7 mouse cellular contexts compared by ENCODE assay signal in the genomic region with DNA sequence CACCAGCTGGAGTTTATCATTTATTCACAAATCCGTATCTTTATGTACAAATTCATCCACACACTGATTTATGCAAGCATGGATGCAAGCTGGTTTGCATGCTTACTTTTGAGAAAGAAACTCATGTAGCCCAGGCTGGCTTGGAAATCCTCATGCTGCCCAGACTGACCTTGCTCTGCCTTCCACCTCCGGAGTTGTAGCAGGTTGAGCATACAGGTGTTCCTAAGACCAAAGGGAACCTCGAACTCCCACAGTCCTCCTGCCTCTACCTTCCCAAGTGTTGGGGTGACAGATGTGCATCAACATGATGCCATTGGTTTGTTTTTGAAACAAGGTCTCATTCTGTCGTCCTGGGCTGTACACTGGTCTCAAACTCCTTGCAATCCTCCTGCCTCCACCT. TPM values are rescaled to one million over a fixed set of nuclear protein-coding genes. Genes with fewer than 3 reads are reported as not detected.
DNase-seq lines count a peak whose midpoint lies in the region; ATAC-seq and TF ChIP-seq lines count a peak whose summit lies in the region.

No protein-coding gene starts in this region.

- H3K9ac ChIP-seq in forebrain, embryonic 13.5 days: peak overlapping the region; percentile 91
- peak overlapping the region; percentile 80; the same call in 1 of the 2 replicates for H3K9ac ChIP-seq in intestine, embryonic 15.5 days
- peak overlapping the region; percentile 93 for H3K9ac ChIP-seq in neural tube, embryonic 13.5 days

- H3K9me3 ChIP-seq in forebrain, embryonic 13.5 days (replicated peaks): no peaks in the 10 kb centered on the region
- no peaks in the 10 kb centered on the region for H3K9me3 ChIP-seq in intestine, embryonic 15.5 days
- no peaks in the 10 kb centered on the region for H3K9me3 ChIP-seq in neural tube, embryonic 13.5 days

- intact Hi-C loops in left cerebral cortex, adult 2 months (cut with DNase I): loop anchor here (5.0 to 10.0 kb wide), 2 partner anchors 90 to 567 kb away; a partner anchor contains a TSS
- intact Hi-C loops in left cerebral cortex, postnatal 14 days (cut with DNase I): loop anchor here (5.0 kb wide), 1 partner anchor 555 kb away; a partner anchor contains a TSS

- peak overlapping the region; percentile 95 for H3K4me3 ChIP-seq in left cerebral cortex, adult 2 months
- peak overlapping the region; percentile 95 for H3K4me3 ChIP-seq in forebrain, embryonic 13.5 days
- peak overlapping the region; percentile 88 for H3K4me3 ChIP-seq in intestine, embryonic 15.5 days (replicated peaks)
- peak overlapping the region; percentile 89 for H3K4me3 ChIP-seq in neural tube, embryonic 13.5 days

- no peak for TF ChIP-seq CTCF in left cerebral cortex, adult 2 months (IDR thresholded peaks at IDR 0.05)

- no peak for ATAC-seq in forebrain, embryonic 13.5 days
- ATAC-seq in intestine, embryonic 15.5 days: no peak
- ATAC-seq in neural tube, embryonic 13.5 days (ENCODE audit: low read depth): no peak

- H3K4me1 ChIP-seq in forebrain, embryonic 13.5 days: peaks cover 53% of the 10 kb centered on the region
- peaks cover 24% of the 10 kb centered on the region for H3K4me1 ChIP-seq in intestine, embryonic 15.5 days (replicated peaks)
- peaks cover 62% of the 10 kb centered on the region for H3K4me1 ChIP-seq in neural tube, embryonic 13.5 days (replicated peaks)

- H3K36me3 ChIP-seq in forebrain, embryonic 13.5 days (ENCODE audit: poor library complexity, severe bottlenecking): peaks cover 43% of the 10 kb centered on the region
- peaks cover 14% of the 10 kb centered on the region for H3K36me3 ChIP-seq in intestine, embryonic 15.5 days
- peaks cover 54% of the 10 kb centered on the region for H3K36me3 ChIP-seq in neural tube, embryonic 13.5 days

- no peaks in the 10 kb centered on the region for H3K27me3 ChIP-seq in forebrain, embryonic 13.5 days
- no peaks in the 10 kb centered on the region for H3K27me3 ChIP-seq in intestine, embryonic 15.5 days (replicated peaks)
- H3K27me3 ChIP-seq in neural tube, embryonic 13.5 days: no peaks in the 10 kb centered on the region

- DNase-seq in left cerebral cortex, adult 2 months (ENCODE audit: extremely low spot score in 1 of 2, low spot score in 2 of 2): no peak
- no peak for DNase-seq in left cerebral cortex, postnatal 14 days (ENCODE audit: low spot score in 2 of 2)
- DNase-seq in testis, postnatal 10 days (ENCODE audit: low spot score): no peak
- no peak for DNase-seq in embryo, embryonic 9.5 days (ENCODE audit: extremely low spot score)

- 77% methylated on average over 4 of the region's 4 CpGs for WGBS in forebrain, embryonic 13.5 days
- WGBS in intestine, embryonic 15.5 days: 71% methylated on average over 4 of the region's 4 CpGs
- 73% methylated on average over 4 of the region's 4 CpGs for WGBS in neural tube, embryonic 13.5 days

- H3K4me2 ChIP-seq in forebrain, embryonic 13.5 days: peak overlapping the region; percentile 94
- peak overlapping the region; percentile 86 for H3K4me2 ChIP-seq in intestine, embryonic 15.5 days (replicated peaks)
- peak overlapping the region; percentile 91 for H3K4me2 ChIP-seq in neural tube, embryonic 13.5 days

- H3K27ac ChIP-seq in left cerebral cortex, adult 2 months: peak overlapping the region; percentile 92; the same call in 1 of the 2 replicates
- no peak overlapping the region for H3K27ac ChIP-seq in forebrain, embryonic 13.5 days
- no peak overlapping the region for H3K27ac ChIP-seq in intestine, embryonic 15.5 days
- H3K27ac ChIP-seq in neural tube, embryonic 13.5 days (replicated peaks): 0 out of 2 replicates have a peak overlapping the region, but pooled peaks have one; percentile 87

RNA-seq across cellular contexts. Expression of a gene that starts 1.3 kb away (rescaled TPM):
- 100 to 1,000 TPM; 302 to 335 TPM for total RNA-seq in left cerebral cortex, adult 2 months (2021)
- 100 to 1,000 TPM; 225 to 230 TPM for total RNA-seq in left cerebral cortex, postnatal 14 days (2021)
- polyA plus RNA-seq in forebrain, embryonic 13.5 days (2015; fragmentation: Nextera tagmentation; extraction: Ambion mirVana): 93.9 and 95.7 TPM in 2 replicates
- 34.6 and 37.5 TPM in 2 replicates for polyA plus RNA-seq in intestine, embryonic 15.5 days (2015; fragmentation: Nextera tagmentation; extraction: Ambion mirVana)
- polyA plus RNA-seq in neural tube, embryonic 13.5 days (2015; fragmentation: Nextera tagmentation; extraction: Ambion mirVana): 127 and 145 TPM in 2 replicates

RNA-seq across cellular contexts. Expression of a gene that starts 2.6 kb away (rescaled TPM):
- total RNA-seq in left cerebral cortex, adult 2 months (2021): 10 to 100 TPM; 49.2 to 57.1 TPM
- total RNA-seq in left cerebral cortex, postnatal 14 days (2021): 10 to 100 TPM; 75.5 to 79.8 TPM
- polyA plus RNA-seq in forebrain, embryonic 13.5 days (2015; fragmentation: Nextera tagmentation; extraction: Ambion mirVana): 212 and 245 TPM in 2 replicates
- 199 and 214 TPM in 2 replicates for polyA plus RNA-seq in intestine, embryonic 15.5 days (2015; fragmentation: Nextera tagmentation; extraction: Ambion mirVana)
- polyA plus RNA-seq in neural tube, embryonic 13.5 days (2015; fragmentation: Nextera tagmentation; extraction: Ambion mirVana): 208 and 237 TPM in 2 replicates

RNA-seq across cellular contexts. Expression of a gene that starts 6.8 kb away (rescaled TPM):
- 10 to 100 TPM; 75.0 to 87.0 TPM for total RNA-seq in left cerebral cortex, adult 2 months (2021)
- 100 to 1,000 TPM in 1 of 2 experiments, 10 to 100 TPM in 1; 96.0 to 106 TPM for total RNA-seq in left cerebral cortex, postnatal 14 days (2021)
- 185 and 193 TPM in 2 replicates for polyA plus RNA-seq in forebrain, embryonic 13.5 days (2015; fragmentation: Nextera tagmentation; extraction: Ambion mirVana)
- polyA plus RNA-seq in intestine, embryonic 15.5 days (2015; fragmentation: Nextera tagmentation; extraction: Ambion mirVana): 90.2 and 91.3 TPM in 2 replicates
- 217 and 231 TPM in 2 replicates for polyA plus RNA-seq in neural tube, embryonic 13.5 days (2015; fragmentation: Nextera tagmentation; extraction: Ambion mirVana)

RNA-seq across cellular contexts. Expression of a gene that starts 23.6 kb away (rescaled TPM):
- 10 to 100 TPM; 62.5 to 64.0 TPM for total RNA-seq in left cerebral cortex, adult 2 months (2021)
- 10 to 100 TPM; 68.7 to 74.9 TPM for total RNA-seq in left cerebral cortex, postnatal 14 days (2021)
- polyA plus RNA-seq in forebrain, embryonic 13.5 days (2015; fragmentation: Nextera tagmentation; extraction: Ambion mirVana): 4.0 and 4.5 TPM in 2 replicates
- 1.4 TPM in 2 replicates for polyA plus RNA-seq in intestine, embryonic 15.5 days (2015; fragmentation: Nextera tagmentation; extraction: Ambion mirVana)
- polyA plus RNA-seq in neural tube, embryonic 13.5 days (2015; fragmentation: Nextera tagmentation; extraction: Ambion mirVana): 6.1 and 7.8 TPM in 2 replicates

RNA-seq across cellular contexts. Expression of a gene that starts 25.7 kb away (rescaled TPM):
- total RNA-seq in left cerebral cortex, adult 2 months (2021): 10 to 100 TPM; 33.0 to 37.4 TPM
- 10 to 100 TPM; 29.8 to 30.8 TPM for total RNA-seq in left cerebral cortex, postnatal 14 days (2021)
- 13.4 TPM in 2 replicates for polyA plus RNA-seq in forebrain, embryonic 13.5 days (2015; fragmentation: Nextera tagmentation; extraction: Ambion mirVana)
- polyA plus RNA-seq in intestine, embryonic 15.5 days (2015; fragmentation: Nextera tagmentation; extraction: Ambion mirVana): 13.6 and 16.3 TPM in 2 replicates
- 12.0 and 15.5 TPM in 2 replicates for polyA plus RNA-seq in neural tube, embryonic 13.5 days (2015; fragmentation: Nextera tagmentation; extraction: Ambion mirVana)

Comparison
In these comparisons a context has a peak if more than half of its experiments do, and no peak if none do; other contexts are left out.
1. H3K27ac ChIP-seq: peak in left cerebral cortex, adult 2 months (single experiment) and neural tube, embryonic 13.5 days (single experiment); none in forebrain, embryonic 13.5 days (single experiment) and intestine, embryonic 15.5 days (single experiment).
2. Peak in every context shown above with its lines, with median percentiles within 50 percentile points of each other: H3K4me3 ChIP-seq, H3K4me2 ChIP-seq and H3K9ac ChIP-seq.